Mouse (Mus musculus) heart, postnatal 0 days (tissue): ENCODE data around the gene Lamtor3. TPM values are rescaled to one million over a fixed set of nuclear protein-coding genes. Genes with fewer than 3 reads are reported as not detected.

Source experiments
- ATAC-seq: fragments of 200-750 bp; cut with Nextera tagmentation; 2 replicates; pipeline ENCODE4 v1.8.0; 2017; ENCODE audit warnings: low read depth, moderate number of reproducible peaks, moderate library complexity; ENCODE audit not compliant: insufficient read depth
- DNase-seq: peaks from one replicate; pipeline ENCODE4 v3.0.0-alpha.2; 2016; ENCODE audit warnings: low spot score
- H3K27ac ChIP-seq: fragments of 300-500 bp; sonication (generic); 2 replicates; pipeline ENCODE4 v1.5.1; 2014; ENCODE audit warnings: low read depth, mild to moderate bottlenecking
- H3K27me3 ChIP-seq: fragments of 300-500 bp; sonication (generic); 2 replicates; pipeline ENCODE4 v1.6.1; 2014; ENCODE audit warnings: low read length, mixed read lengths; ENCODE audit not compliant: control insufficient read depth, insufficient read depth
- H3K36me3 ChIP-seq: fragments of 300-500 bp; sonication (generic); replicated peaks from 2 replicates; pipeline ENCODE4 v1.6.1; 2014; ENCODE audit warnings: low read length, mixed read lengths; ENCODE audit not compliant: control insufficient read depth, insufficient read depth
- H3K4me1 ChIP-seq: fragments of 300-500 bp; sonication (generic); 2 replicates; pipeline ENCODE4 v1.6.1; 2014; ENCODE audit warnings: antibody characterized with exemption; ENCODE audit not compliant: control insufficient read depth, insufficient read depth
- H3K4me2 ChIP-seq: fragments of 300-500 bp; sonication (generic); 2 replicates; pipeline ENCODE4 v1.6.1; 2014; ENCODE audit warnings: low read depth, mild to moderate bottlenecking, low read length, moderate library complexity
- H3K4me3 ChIP-seq: fragments of 300-500 bp; sonication (generic); 2 replicates; pipeline ENCODE4 v1.5.1; 2014; ENCODE audit warnings: low read depth, low read length
- H3K9ac ChIP-seq: fragments of 300-500 bp; sonication (generic); replicated peaks from 2 replicates; pipeline ENCODE4 v1.6.1; 2014; ENCODE audit warnings: low read depth, low read length, mixed read lengths
- H3K9me3 ChIP-seq: fragments of 300-500 bp; sonication (generic); replicated peaks from 2 replicates; pipeline ENCODE4 v1.6.1; 2016; ENCODE audit warnings: low read length; ENCODE audit not compliant: control insufficient read depth
- CTCF ChIP-seq: IDR thresholded peaks from 2 replicates; pipeline ENCODE4 v1.5.1; 2016; ENCODE audit warnings: antibody characterized with exemption, control low read depth, low read depth
- EP300 ChIP-seq: IDR thresholded peaks from 2 replicates; pipeline ENCODE4 v1.6.1; 2016; ENCODE audit warnings: antibody characterized with exemption, low read depth
- WGBS: fragments of 180-500 bp; shearing (Covaris S2); extraction: QIAGEN DNeasy Blood & Tissue Kit; methylation state at CpG from one replicate; pipeline ENCODE4 v1.1.7; 2014; 5-methylcytosine and 5-hydroxymethylcytosine counted together
- polyA plus RNA-seq: library from polyadenylated mRNA; unstranded; fragments of >200 nt; fragmentation: Nextera tagmentation; extraction: Ambion mirVana; gene quantifications from 2 replicates; pipeline ENCODE4 v1.2.1, GENCODE M21; 2015
- total RNA-seq: library from RNA; depleted of rRNA; stranded (reverse); fragments of >200 nt; gene quantifications from 2 replicates; pipeline ENCODE4 v1.2.3, GENCODE M21; 2014; ENCODE audit warnings: low replicate concordance; rRNA removed

Lamtor3 gene
- total RNA-seq: 62.6 and 125 TPM in 2 replicates
- polyA plus RNA-seq: 137 and 138 TPM in 2 replicates

DNA sequence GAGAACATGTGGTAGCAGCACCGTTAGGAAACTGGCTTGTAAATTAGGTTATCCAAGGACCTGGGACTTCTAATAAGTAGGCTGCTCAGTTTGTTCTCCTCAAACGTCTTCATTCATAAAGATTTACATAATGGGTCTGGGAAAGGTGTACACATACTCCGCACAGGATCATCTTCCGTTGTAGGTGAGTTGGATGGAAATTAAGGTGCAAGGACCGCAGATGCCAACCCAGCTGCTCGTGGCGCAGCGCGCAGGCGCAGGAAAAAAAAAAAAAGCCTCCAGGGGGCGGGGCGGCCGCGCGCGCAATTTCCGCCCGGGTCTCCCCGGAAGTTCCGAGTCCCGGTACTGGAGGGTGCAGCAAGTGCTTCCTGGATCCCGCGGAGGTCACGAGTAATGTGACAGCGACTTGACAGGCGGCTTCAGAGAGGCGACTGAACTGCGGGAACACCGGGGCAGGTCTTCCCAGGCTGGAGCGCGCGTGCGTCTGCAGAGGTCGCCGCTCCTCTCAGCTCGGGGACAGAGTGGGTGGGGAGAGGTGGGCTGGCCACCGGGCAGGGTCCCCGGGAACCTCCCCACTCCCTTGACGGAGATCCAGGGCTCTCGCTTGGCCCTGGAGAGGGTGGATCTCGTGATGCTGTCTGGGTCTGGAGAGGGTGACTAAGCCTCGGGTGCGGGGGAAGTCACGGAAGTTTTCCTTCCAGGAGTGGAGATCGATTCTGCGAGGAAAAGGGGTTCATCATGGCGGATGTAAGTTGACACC lies at the start of gene Lamtor3:
Gene Lamtor3, plus strand, starts transcription at position 335 of the 760 bp plus-strand sequence.
- 0 out of 2 replicates have a peak, but pooled peaks have one; percentile 1 for TF ChIP-seq CTCF
- TF ChIP-seq EP300: peak; percentile 83
- H3K4me1 ChIP-seq: peaks cover 14% of the 10 kb centered on the region
- peak within 1 kb of the TSS; percentile 84 for H3K4me2 ChIP-seq
- DNase-seq: peak; percentile 66
- peak; percentile 93 for ATAC-seq
- no peaks in the 10 kb centered on the region for H3K27me3 ChIP-seq
- peak within 1 kb of the TSS; percentile 90 for H3K4me3 ChIP-seq
- peak within 1 kb of the TSS; percentile 87 for H3K9ac ChIP-seq
- H3K36me3 ChIP-seq: peaks cover 17% of the 10 kb centered on the region
- H3K27ac ChIP-seq: peak within 1 kb of the TSS; percentile 89
- no peaks in the 10 kb centered on the region for H3K9me3 ChIP-seq
- WGBS: under 1% methylated on average over 47 of the region's 47 CpGs

DNA sequence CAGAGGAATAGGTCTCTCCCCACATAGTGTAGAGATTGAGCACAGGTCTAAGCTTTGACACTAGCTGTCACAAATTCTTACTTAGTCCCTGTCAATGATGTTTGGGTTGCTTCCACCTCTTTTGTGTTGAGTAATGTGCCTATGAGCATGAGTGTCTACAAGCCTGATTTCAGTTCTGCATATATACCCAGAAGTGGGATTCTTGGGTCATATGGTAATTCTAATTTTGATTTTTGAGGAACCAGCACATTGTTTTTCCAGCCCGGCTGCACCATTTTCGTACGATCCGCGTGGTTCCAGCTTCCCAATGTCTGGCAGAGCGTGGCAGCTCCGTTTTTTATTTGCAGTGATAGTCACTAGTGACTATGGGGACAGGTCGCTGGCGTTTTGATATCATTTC lies 48.9 kb upstream of the Lamtor3 start:
- Histone ChIP-seq H3K27me3 (no peaks in the 10 kb centered on the region), H3K4me3 (no peak overlapping the region), H3K4me2 (no peak overlapping the region), H3K4me1 (peaks cover 8% of the 10 kb centered on the region; the same call in 1 of the 2 replicates), H3K9me3 (no peaks in the 10 kb centered on the region), H3K27ac (no peak overlapping the region), H3K9ac (no peak overlapping the region), H3K36me3 (no peaks in the 10 kb centered on the region)
- ATAC-seq (no peak), DNase-seq (no peak)
- TF ChIP-seq CTCF (no peak), EP300 (no peak)
- 94% methylated on average over 9 of the region's 9 CpGs for WGBS

DNA sequence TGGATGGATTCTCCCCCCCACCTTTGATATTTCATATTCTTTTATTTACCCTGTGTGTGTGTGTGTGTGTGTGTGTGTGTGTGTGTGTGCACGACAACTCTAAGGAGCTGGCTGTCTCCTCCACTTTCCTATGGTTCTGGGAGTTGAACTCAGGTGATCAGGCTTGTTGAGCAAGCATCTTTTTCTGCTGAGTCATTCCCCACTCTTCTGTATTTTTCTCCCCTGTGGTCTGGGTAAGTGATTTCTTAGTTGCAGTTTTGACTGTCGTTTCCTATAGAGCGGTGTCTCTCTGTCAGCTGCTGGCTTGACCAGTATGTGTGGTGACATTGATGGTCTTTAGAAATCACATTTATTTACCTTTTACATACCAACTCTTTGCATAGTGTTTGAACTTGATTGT lies 39.0 kb upstream of the Lamtor3 start:
- H3K4me2 ChIP-seq: no peak overlapping the region
- H3K9me3 ChIP-seq: no peaks in the 10 kb centered on the region
- TF ChIP-seq CTCF (no peak), EP300 (no peak)
- H3K4me3 ChIP-seq: no peak overlapping the region
- H3K9ac ChIP-seq: no peak overlapping the region
- no peaks in the 10 kb centered on the region for H3K36me3 ChIP-seq
- WGBS: 81% methylated on average over 3 of the region's 3 CpGs
- H3K27ac ChIP-seq: no peak overlapping the region
- ATAC-seq (no peak), DNase-seq (no peak)
- no peaks in the 10 kb centered on the region for H3K4me1 ChIP-seq
- no peaks in the 10 kb centered on the region for H3K27me3 ChIP-seq

DNA sequence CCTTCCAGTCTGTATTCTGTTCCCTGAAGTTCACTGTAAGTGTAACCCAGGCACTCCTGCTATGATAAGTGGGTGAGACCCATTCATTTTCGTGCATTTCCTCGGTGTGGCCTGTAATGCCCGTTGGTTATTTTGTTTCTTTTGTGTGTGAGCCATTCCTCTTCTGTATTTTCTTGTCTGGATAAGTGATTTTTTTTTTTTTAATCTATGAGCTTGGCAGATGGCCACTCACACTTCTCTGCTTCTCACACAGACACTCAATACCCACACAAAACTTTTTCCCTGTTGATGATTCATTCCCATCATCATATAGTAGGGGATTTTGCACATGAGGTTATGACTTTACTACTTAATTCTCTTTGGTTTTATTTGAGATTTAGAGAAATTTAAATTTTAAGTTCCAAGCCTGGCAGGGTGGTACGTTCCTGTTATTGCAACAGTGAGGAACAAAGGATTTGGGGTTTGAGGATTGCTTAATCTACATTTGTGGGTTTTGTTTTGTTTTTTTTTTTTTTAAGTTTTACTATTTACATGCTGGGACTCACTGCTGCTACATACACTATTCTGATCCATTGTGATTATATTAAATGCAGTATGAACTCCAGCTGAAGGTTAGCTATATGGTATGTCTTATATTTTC lies 38.1 kb upstream of the Lamtor3 start:
- Histone ChIP-seq H3K27me3 (no peaks in the 10 kb centered on the region), H3K4me2 (no peak overlapping the region), H3K9me3 (no peaks in the 10 kb centered on the region), H3K4me3 (no peak overlapping the region), H3K4me1 (no peaks in the 10 kb centered on the region), H3K27ac (no peak overlapping the region), H3K36me3 (no peaks in the 10 kb centered on the region), H3K9ac (no peak overlapping the region)
- no peak for DNase-seq
- TF ChIP-seq CTCF: no peak
- TF ChIP-seq EP300: no peak
- ATAC-seq: no peak
- WGBS: 63% methylated on average over 4 of the region's 4 CpGs

DNA sequence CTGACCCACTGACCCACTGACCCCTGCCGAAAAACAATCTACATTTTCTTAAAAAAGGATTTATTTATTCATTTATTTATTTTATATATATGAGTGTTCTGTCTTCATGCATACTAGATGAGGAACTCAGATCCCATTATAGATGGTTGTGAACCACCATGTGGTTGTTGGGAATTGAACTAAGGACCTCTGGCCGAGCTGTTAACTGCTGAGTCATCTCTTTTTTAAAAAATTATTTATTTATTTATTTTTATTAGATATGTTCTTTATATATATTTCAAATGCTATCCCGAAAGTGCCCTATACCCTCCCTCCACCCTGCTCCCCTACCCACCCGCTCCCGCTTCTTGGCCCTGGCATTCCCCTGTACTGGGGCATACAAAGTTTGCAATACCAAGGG lies 37.2 kb upstream of the Lamtor3 start:
- H3K9ac ChIP-seq: no peak overlapping the region
- no peak for ATAC-seq
- H3K4me3 ChIP-seq: no peak overlapping the region
- H3K36me3 ChIP-seq: peaks cover 5% of the 10 kb centered on the region; the same call in 1 of the 2 replicates
- WGBS: 92% methylated on average over 5 of the region's 5 CpGs
- no peaks in the 10 kb centered on the region for H3K27me3 ChIP-seq
- no peaks in the 10 kb centered on the region for H3K4me1 ChIP-seq
- no peak overlapping the region for H3K27ac ChIP-seq
- no peak for DNase-seq
- no peak for TF ChIP-seq EP300
- TF ChIP-seq CTCF: no peak
- H3K9me3 ChIP-seq: no peaks in the 10 kb centered on the region
- H3K4me2 ChIP-seq: no peak overlapping the region
